Mouse (Mus musculus) ES-E14 (cell line): ENCODE data around the gene Tiam1. TPM values are rescaled to one million over a fixed set of nuclear protein-coding genes. Genes with fewer than 3 reads are reported as not detected.

Experiments
- DNase-seq: peaks from one replicate; pipeline ENCODE4 v3.0.0-alpha.2; 2013; ENCODE audit warnings: low read depth, low spot score
- H3K27ac ChIP-seq: 2 replicates; pipeline ENCODE4 v1.5.1; 2012; ENCODE audit warnings: low read depth, mild to moderate bottlenecking, low read length, moderate library complexity, mixed read lengths; ENCODE audit not compliant: poor library complexity, insufficient read depth, severe bottlenecking
- H3K36me3 ChIP-seq: 2 replicates; pipeline ENCODE4 v1.6.1; 2012; ENCODE audit warnings: mild to moderate bottlenecking, low read length, moderate library complexity, mixed read lengths; ENCODE audit not compliant: control insufficient read depth, poor library complexity, insufficient read depth, severe bottlenecking
- H3K4me1 ChIP-seq, 2 experiments: fragments of 150-350 bp in 1 of 2; sonication (generic) in 1 of 2; 2 replicates each; pipeline ENCODE4 v1.6.1; 2012; ENCODE audit warnings: low read length in 2 of 2, mild to moderate bottlenecking in 1 of 2, mixed read lengths in 1 of 2; ENCODE audit not compliant: control insufficient read depth in 2 of 2, insufficient read depth in 2 of 2, poor library complexity in 1 of 2
- H3K4me3 ChIP-seq, 2 experiments: fragments of 150-350 bp in 1 of 2; sonication (generic) in 1 of 2; 2 replicates each; pipeline ENCODE4 v1.5.1; 2012; ENCODE audit warnings: low read length in 2 of 2, low read depth in 1 of 2, mild to moderate bottlenecking in 1 of 2, mixed read lengths in 1 of 2; ENCODE audit not compliant: insufficient read depth in 1 of 2, poor library complexity in 1 of 2, severe bottlenecking in 1 of 2
- H3K9ac ChIP-seq: 2 replicates; pipeline ENCODE4 v1.6.1; 2012; ENCODE audit warnings: low read depth, mild to moderate bottlenecking, low read length, mixed read lengths; ENCODE audit not compliant: poor library complexity, insufficient read depth, severe bottlenecking
- H3K9me3 ChIP-seq: fragments of 150-350 bp; sonication (generic); 2 replicates; pipeline ENCODE4 v1.6.1; 2012; ENCODE audit warnings: low read depth, mild to moderate bottlenecking, low read length; ENCODE audit not compliant: control insufficient read depth, insufficient read depth
- CHD2 ChIP-seq: IDR thresholded peaks from 2 replicates; pipeline ENCODE4 v1.6.1; 2014; ENCODE audit warnings: mild to moderate bottlenecking, low read depth, low read length, inconsistent platforms
- HCFC1 ChIP-seq: IDR thresholded peaks from 2 replicates; pipeline ENCODE4 v1.6.1; 2012; ENCODE audit warnings: low read length, inconsistent platforms, borderline replicate concordance; ENCODE audit not compliant: insufficient read depth
- MAFK ChIP-seq: IDR thresholded peaks from 2 replicates; pipeline ENCODE4 v1.6.1; 2014; ENCODE audit warnings: mild to moderate bottlenecking, low read depth, low read length, inconsistent platforms; ENCODE audit not compliant: insufficient read depth
- ZC3H11A ChIP-seq: IDR thresholded peaks from 2 replicates; pipeline ENCODE4 v1.6.1; 2012; ENCODE audit warnings: low read depth, mild to moderate bottlenecking, inconsistent platforms, low read length, borderline replicate concordance
- ZNF384 ChIP-seq: IDR thresholded peaks from 2 replicates; pipeline ENCODE4 v1.6.1; 2012; ENCODE audit warnings: low read depth, low read length, inconsistent platforms
- in situ Hi-C, 2 experiments: fragments of 600-800 bp; cut with MboI; formaldehyde crosslinking; loops; one replicate each; pipeline ENCODE4 v1.15.1; 2025; ENCODE audit warnings: low sequenced_read_pairs in 2 of 2, inconsistent platforms in 1 of 2; ENCODE audit not compliant: unreplicated experiment in 2 of 2
- total RNA-seq: library from RNA; depleted of rRNA; stranded (reverse); fragments of 300-350 nt; gene quantifications from 2 replicates; pipeline ENCODE4 v1.2.3, GENCODE M21; 2012

Tiam1 gene
- total RNA-seq, 1 experiment: 15.7 TPM

- H3K4me1 ChIP-seq: peaks cover 9 to 12% of the 10 kb centered on the region in 2 experiments; a peak in 2 of 4 replicates
- H3K9me3 ChIP-seq: no peaks in the 10 kb centered on the region
- in situ Hi-C loops: no loop called here
- H3K36me3 ChIP-seq: no peaks in the 10 kb centered on the region
- DNase-seq: no peak
- H3K9ac ChIP-seq: no peak overlapping the region
- H3K4me3 ChIP-seq: no peak overlapping the region
- TF ChIP-seq MAFK (no peak), CHD2 (no peak), ZNF384 (no peak), HCFC1 (no peak), ZC3H11A (no peak)
- no peak overlapping the region for H3K27ac ChIP-seq
Measured at GRCm38 (mm10) chr16:89950754-89951153, 192.8 kb downstream of the Tiam1 start.

DNA sequence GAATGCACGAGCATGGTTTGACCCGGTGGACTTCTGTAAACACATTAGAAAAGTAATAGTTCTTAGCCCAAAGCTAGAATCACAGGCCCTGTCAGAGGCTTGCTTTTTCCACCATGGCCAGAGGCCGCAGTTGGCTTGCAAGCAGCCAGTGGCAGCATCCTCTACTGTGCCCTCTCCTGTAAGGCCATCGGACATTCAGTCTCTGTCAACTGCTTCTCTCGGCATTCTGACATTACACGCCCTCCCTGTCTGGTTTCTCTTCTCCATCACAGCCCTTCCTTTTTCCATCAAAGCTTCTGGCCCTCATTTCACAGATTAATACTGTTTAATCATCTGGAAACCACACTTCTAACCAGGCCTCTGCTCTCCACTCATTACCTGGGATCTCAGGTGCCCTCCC is 193.3 kb downstream of the Tiam1 start:
- Histone ChIP-seq H3K27ac (no peak overlapping the region), H3K36me3 (no peaks in the 10 kb centered on the region), H3K4me1 (peaks cover 8 to 12% of the 10 kb centered on the region in 2 experiments; a peak in 2 of 4 replicates), H3K9ac (no peak overlapping the region), H3K4me3 (no peak overlapping the region), H3K9me3 (no peaks in the 10 kb centered on the region)
- no peak for TF ChIP-seq ZNF384
- TF ChIP-seq HCFC1: no peak
- no peak for TF ChIP-seq ZC3H11A
- DNase-seq: no peak
- in situ Hi-C loops: no loop called here

- Histone ChIP-seq H3K4me3 (no peak overlapping the region), H3K36me3 (no peaks in the 10 kb centered on the region), H3K27ac (no peak overlapping the region), H3K9me3 (no peaks in the 10 kb centered on the region), H3K9ac (no peak overlapping the region), H3K4me1 (peaks cover 2 to 11% of the 10 kb centered on the region in 2 experiments; a peak in 3 of 4 replicates)
- DNase-seq: no peak
- in situ Hi-C loops: no loop called here
- TF ChIP-seq HCFC1: no peak
- TF ChIP-seq ZC3H11A: no peak
- no peak for TF ChIP-seq ZNF384
- no peak for TF ChIP-seq CHD2
- no peak for TF ChIP-seq MAFK
Measured at GRCm38 (mm10) chr16:89948040-89948439, 195.5 kb downstream of the Tiam1 start.

DNA sequence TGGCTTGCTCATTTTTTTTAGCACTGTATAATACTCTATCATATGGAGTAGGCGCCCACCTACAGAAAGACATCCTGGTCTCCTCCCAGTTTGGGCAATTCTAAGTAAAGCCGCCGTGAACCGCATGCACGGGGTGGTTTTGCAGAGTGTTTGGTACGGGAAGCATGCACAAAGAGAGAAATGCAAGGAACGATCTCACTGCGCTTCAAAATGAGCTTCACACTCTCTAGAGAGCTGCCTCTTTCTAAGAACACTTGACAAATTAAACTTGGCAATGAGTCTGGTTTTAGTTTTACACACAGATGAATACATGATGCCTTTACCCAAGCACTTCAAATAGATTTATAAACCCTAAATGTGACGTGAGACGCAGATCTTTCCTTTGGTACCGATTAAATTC is 196.8 kb downstream of the Tiam1 start:
- TF ChIP-seq ZC3H11A: no peak
- TF ChIP-seq HCFC1: no peak
- no peak for TF ChIP-seq MAFK
- no peak for TF ChIP-seq CHD2
- TF ChIP-seq ZNF384: no peak
- peaks cover 2 to 5% of the 10 kb centered on the region in 2 experiments; a peak in 3 of 4 replicates for H3K4me1 ChIP-seq
- no peaks in the 10 kb centered on the region for H3K36me3 ChIP-seq
- H3K27ac ChIP-seq: no peak overlapping the region
- no peaks in the 10 kb centered on the region for H3K9me3 ChIP-seq
- H3K9ac ChIP-seq: no peak overlapping the region
- no peak for DNase-seq
- in situ Hi-C loops: no loop called here
- no peak overlapping the region for H3K4me3 ChIP-seq

GRCm38 (mm10) chr16:89944604-89945283 is 198.8 kb downstream of the Tiam1 start:
- H3K9me3 ChIP-seq: no peaks in the 10 kb centered on the region
- H3K9ac ChIP-seq: no peak overlapping the region
- no peak overlapping the region for H3K27ac ChIP-seq
- H3K4me3 ChIP-seq: no peak overlapping the region
- peaks cover 2 to 5% of the 10 kb centered on the region in 2 experiments; a peak in 3 of 4 replicates for H3K4me1 ChIP-seq
- H3K36me3 ChIP-seq: no peaks in the 10 kb centered on the region
- no peak for DNase-seq
- TF ChIP-seq ZNF384: no peak
- no peak for TF ChIP-seq MAFK
- in situ Hi-C loops: no loop called here
